Mouse (Mus musculus): ENCODE data around the gene Zfp975. TPM values are rescaled to one million over a fixed set of nuclear protein-coding genes. Genes with fewer than 3 reads are reported as not detected.
"Not testable (repeated sequence)": the region's sequence is repeated elsewhere in the genome, so short reads cannot be mapped to it uniquely, and the experiment has no call there.

The Zfp975 gene
- 1 to 10 TPM; 4.0 to 5.4 TPM for total RNA-seq (2021)

DNA sequence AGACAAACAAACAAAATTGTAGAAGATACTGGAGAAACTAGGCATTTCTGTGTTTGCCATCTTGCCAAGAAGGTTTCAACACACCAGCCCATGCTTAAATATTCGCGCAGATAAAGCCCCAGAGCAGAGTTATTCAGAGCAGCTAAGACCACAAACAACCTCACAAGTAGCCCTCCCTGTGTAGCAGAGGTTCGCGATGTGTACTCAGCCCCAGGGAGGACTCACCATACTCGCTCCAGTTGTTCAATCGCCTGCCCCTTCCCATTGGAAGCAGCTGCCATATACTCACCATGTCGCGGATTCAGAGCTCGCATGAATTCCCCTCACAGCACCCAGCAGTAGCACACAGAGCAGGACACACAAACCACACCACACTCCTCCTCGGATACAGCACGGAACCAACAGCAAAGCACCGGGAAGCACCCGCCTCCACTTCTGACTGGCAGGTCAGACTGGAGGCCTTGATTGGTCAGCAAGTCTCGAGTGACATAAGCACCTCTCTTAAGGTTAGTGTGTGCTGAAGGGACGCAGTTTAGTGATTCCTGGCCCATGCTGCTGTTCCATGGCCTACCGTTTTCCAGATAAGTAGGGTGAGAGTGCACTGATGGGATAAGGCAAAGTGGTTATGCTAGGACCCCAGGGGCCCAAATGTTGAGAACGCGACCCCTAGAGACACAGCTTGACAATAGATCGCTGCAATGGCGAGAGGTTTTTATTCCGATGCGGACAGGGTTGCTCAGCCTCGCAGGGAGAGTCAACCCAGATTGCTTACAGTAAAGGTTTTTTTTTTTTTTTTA is at the start of gene Zfp975:
Gene Zfp975 (minus strand): TSS at position 381 of the 797 bp plus-strand sequence.
- peak; percentile 71 for DNase-seq (ENCODE audit: low spot score)
- intact Hi-C loops (cut with DNase I): not testable (repeated sequence)

GRCm38 (mm10) chr7:42738536-42739210 is 46.1 kb upstream of the Zfp975 start:
- no peak for DNase-seq (ENCODE audit: low spot score)

DNA sequence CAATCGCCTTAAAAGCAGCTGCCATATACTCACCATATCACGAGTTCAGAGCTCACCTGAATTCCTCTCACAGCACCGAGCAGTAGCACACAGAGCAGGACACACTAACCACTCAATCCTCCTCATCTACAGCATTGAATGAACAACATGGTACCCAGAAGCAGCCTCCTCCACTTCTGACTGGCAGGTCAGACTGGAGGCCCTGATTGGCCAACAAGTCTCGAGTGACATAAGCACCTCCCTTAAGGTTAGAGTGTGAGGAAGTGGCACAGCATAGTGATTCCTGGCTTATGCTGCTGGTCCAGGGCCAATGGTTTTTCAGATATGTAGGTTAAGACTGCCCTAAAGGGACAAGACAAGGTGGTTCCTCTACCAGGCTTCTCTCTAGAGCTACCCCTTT is 34.4 kb upstream of the Zfp975 start, which contains the start of gene Gm17067:
Gene Gm17067 (minus strand): TSS at position 101 of the 400 bp plus-strand sequence.
- DNase-seq (ENCODE audit: low spot score); intact Hi-C loops (cut with DNase I): not testable (repeated sequence)

More at GRCm38 (mm10) chr7:42738536-42739210, 46.1 kb upstream of the Zfp975 start:
- intact Hi-C loops (cut with DNase I): no loop called here

DNA sequence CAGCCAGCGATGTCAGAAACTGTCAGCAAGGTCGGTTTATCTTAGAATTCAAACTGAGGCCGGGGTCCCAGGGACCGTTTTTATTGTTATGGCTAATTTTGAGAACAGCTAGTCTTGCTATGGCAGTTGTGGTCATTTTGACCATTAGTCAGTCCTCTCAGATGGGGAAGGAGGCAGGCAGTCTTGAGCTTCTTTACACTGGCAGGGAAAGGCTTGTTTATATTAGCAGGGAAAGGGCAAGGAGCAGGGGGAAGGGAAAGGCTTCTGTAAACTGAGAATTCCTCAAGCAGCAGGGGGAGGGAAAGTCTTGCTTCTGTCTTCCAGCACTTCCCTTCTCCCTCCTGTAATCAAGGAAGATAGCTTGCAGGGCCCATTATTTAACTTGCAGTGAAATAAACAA is 709 bp upstream of the Zfp975 start:
- intact Hi-C loops (cut with DNase I); DNase-seq (ENCODE audit: low spot score): not testable (repeated sequence)

GRCm38 (mm10) chr7:42680081-42680480 is 12.5 kb downstream of the Zfp975 start:
- intact Hi-C loops (cut with DNase I): not testable (repeated sequence)

DNA sequence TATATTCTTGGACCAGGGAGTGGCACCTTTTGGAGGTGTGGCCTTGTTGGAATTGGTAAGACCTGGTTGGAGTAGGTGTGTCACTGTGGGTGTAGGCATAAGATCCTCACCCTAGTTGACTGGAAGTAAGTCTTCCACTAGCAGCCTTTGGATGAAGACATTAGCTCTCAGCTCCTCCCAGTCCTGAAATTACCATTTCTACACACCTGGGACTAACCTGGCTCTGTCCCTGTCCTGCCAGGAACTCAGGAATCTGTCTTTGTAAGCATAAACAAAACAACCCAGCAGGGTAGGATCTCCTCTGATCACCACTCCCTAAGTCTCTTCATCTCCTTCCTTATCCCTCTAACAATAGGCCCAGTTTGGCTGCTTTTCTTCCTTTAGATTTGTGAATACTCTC is 12.9 kb downstream of the Zfp975 start:
- intact Hi-C loops (cut with DNase I); DNase-seq (ENCODE audit: low spot score): not testable (repeated sequence)

More at GRCm38 (mm10) chr7:42680081-42680480, 12.5 kb downstream of the Zfp975 start:
- DNase-seq (ENCODE audit: low spot score): not testable (repeated sequence)

GRCm38 (mm10) chr7:42660140-42660539 is 32.4 kb downstream of the Zfp975 start:
- intact Hi-C loops (cut with DNase I); DNase-seq (ENCODE audit: low spot score): not testable (repeated sequence)

DNA sequence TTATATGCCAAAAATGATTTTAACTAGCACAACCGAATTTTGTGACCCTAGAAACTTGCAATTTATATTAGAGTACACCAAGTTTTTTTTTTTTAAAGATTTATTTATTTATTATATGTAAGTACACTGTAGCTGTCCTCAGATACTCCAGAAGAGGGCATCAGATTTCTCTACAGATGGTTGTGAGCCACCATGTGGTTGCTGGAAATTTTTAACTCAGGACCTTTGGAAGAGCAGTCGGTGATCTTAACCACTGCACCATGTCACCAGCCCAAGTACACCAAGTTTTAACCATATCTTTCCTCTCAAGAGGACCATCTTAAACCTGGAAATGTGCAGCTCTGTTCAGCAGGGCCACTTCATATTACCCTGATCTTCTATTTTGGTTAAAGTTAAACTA is 37.3 kb downstream of the Zfp975 start:
- DNase-seq (ENCODE audit: low spot score); intact Hi-C loops (cut with DNase I): not testable (repeated sequence)

DNA sequence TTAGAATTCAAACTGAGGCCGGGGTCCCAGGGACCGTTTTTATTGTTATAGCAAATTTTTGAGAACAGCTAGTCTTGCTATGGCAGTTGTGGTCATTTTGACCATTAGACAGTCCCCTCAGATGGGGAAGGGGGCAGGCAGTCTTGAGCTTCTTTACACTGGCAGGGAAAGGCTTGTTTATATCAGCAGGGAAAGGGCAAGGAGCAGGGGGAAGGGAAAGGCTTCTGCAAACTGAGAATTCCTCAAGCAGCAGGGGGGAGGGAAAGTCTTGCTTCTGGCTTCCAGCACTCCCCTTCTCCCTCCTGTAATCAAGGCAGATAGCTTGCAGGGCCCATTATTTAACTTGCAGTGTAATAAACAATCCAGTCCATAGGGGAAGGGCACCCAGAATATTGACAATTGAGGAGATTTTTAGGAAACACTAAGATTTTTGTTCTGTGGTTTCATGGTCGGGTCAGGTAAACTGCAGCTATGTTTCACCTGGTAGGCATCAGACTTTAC is 49.4 kb downstream of the Zfp975 start:
- DNase-seq (ENCODE audit: low spot score); intact Hi-C loops (cut with DNase I): not testable (repeated sequence)

DNA sequence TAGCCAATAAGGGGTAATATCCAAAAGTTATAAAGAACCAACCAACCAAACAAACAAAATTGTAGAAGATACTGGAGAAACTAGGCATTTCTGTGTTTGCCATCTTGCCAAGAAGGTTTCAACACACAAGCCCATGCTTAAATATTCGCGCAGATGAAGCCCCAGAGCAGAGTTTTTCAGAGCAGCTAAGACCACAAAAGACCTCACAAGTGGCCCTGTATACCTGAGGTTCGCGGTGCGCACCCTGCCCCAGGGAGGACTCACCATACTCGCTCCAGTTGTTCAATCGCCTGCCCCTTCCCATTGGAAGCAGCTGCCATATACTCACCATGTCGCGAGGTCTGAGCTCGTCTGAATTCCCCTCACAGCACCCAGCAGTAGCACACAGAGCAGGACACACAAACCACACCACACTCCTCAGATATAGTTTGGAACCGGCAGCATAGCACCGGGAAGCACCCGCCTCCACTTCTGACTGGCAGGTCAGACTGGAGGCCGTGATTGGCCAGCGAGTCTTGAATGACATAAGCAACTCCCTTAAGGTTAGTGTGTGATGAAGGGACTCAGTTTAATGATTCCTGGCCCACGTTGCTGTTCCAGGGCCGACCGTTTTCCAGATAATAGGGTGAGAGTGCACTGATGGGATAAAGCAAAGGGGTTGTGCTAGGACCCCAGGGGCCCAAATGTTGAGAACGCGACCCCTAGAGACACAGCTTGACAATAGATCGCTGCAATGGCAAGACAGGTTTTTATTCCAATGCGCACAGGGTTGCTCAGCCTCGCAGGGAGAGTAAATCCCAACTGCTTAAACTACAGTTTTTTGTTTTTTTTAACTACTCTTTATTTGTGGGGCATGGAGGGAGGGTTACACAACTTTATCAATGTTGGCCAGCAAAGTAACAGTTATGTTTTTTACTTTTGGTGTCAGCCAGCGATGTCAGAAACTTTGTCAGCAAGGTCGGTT is 50.1 kb downstream of the Zfp975 start, which contains the start of gene Zfp976:
Gene Zfp976 (minus strand): TSS at position 437 of the 964 bp plus-strand sequence.
- intact Hi-C loops (cut with DNase I): not testable (repeated sequence)
- DNase-seq (ENCODE audit: low spot score): peak; percentile 62

GRCm38 (mm10) chr7:42631031-42631430 is 61.5 kb downstream of the Zfp975 start:
- DNase-seq (ENCODE audit: low spot score); intact Hi-C loops (cut with DNase I): not testable (repeated sequence)

Other genes starting within 250 kb of the Zfp975 start
- not detected for gene 4933421I07Rik, start 244.6 kb downstream of the Zfp975 start, total RNA-seq (2021)
- gene Zfp141, start 187.0 kb downstream of the Zfp975 start, total RNA-seq (2021): 1 to 10 TPM; 4.3 to 5.0 TPM
- not detected for gene Gm21028, start 114.2 kb downstream of the Zfp975 start, total RNA-seq (2021)
- gene Zfp977, start 100.2 kb downstream of the Zfp975 start, total RNA-seq (2021): under 1 TPM; 0.47 to 0.48 TPM
- 1 to 10 TPM; 2.4 to 2.5 TPM for gene Zfp976, start 50.2 kb downstream of the Zfp975 start, total RNA-seq (2021)
- gene Gm17067, start 34.3 kb upstream of the Zfp975 start, total RNA-seq (2021): not detected
- gene Vmn2r62, start 100.8 kb upstream of the Zfp975 start, total RNA-seq (2021): not detected
- gene Gm2381, start 174.5 kb upstream of the Zfp975 start, total RNA-seq (2021): under 1 TPM; 0.06 to 0.08 TPM
- gene Vmn2r63, start 241.1 kb upstream of the Zfp975 start, total RNA-seq (2021): not detected

Measured in heart, postnatal 25 days (tissue).